In genomic region chr7:66118046-66118445, GRCm38 (mm10) we compare ENCODE assay signal across 20 mouse cellular contexts. TPM values are rescaled to one million over a fixed set of nuclear protein-coding genes. Genes with fewer than 3 reads are reported as not detected.
DNase-seq lines count a peak whose midpoint lies in the region; ATAC-seq and TF ChIP-seq lines count a peak whose summit lies in the region.
"Had no signal": no experiment of that assay in that cellular context is flagged by ENCODE, and none has a peak within 500 bp of the region (broad histone marks: within the 10 kb centered on the region; RNA-seq: fewer than 3 reads in every experiment).

No protein-coding gene starts in this region.

- TF ChIP-seq RAD21 in MEL (IDR thresholded peaks at IDR 0.05; ENCODE audit: low read depth, low read length): no peak

- no peak for TF ChIP-seq CTCF in MEL (IDR thresholded peaks at IDR 0.05 in 2 of 3, conservative IDR thresholded peaks at IDR 0.05 in 1 of 3; ENCODE audit: control insufficient read depth in 1 of 3, insufficient read depth in 1 of 3, low read depth in 2 of 3, low read length in 3 of 3, poor library complexity in 1 of 3, severe bottlenecking in 1 of 3)
- no peak for TF ChIP-seq CTCF in olfactory bulb, adult 2 months (IDR thresholded peaks at IDR 0.05; ENCODE audit: insufficient read depth, low read depth, low read length)

- no peak overlapping the region for H3K4me2 ChIP-seq in liver, embryonic 13.5 days
- H3K4me2 ChIP-seq: heart, embryonic 11.5 days; hindbrain, embryonic 15.5 days; kidney, embryonic 15.5 days; limb, embryonic 13.5 days; midbrain, embryonic 12.5 days; neural tube, embryonic 13.5 days had no signal

- H3K27me3 ChIP-seq in liver, embryonic 13.5 days: no peaks in the 10 kb centered on the region
- no peaks in the 10 kb centered on the region for H3K27me3 ChIP-seq in MEL (ENCODE audit: control insufficient read depth in 1 of 2, insufficient read depth in 2 of 2, low read length in 2 of 2)
- H3K27me3 ChIP-seq: hindbrain, embryonic 15.5 days; kidney, embryonic 15.5 days; limb, embryonic 13.5 days; midbrain, embryonic 12.5 days; neural tube, embryonic 13.5 days had no signal

- 51% methylated on average over 3 of the region's 3 CpGs for WGBS in liver, embryonic 13.5 days (ENCODE audit: insufficient replicate concordance)
- 65% methylated on average over 3 of the region's 3 CpGs for WGBS in olfactory bulb, adult 2 months

- no peak overlapping the region for H3K4me3 ChIP-seq in liver, embryonic 13.5 days (replicated peaks)
- no peak overlapping the region for H3K4me3 ChIP-seq in MEL (ENCODE audit: control insufficient read depth in 1 of 2, insufficient read depth in 1 of 2, low read depth in 2 of 2, low read length in 2 of 2)
- no peak overlapping the region for H3K4me3 ChIP-seq in olfactory bulb, adult 2 months (ENCODE audit: insufficient read depth, low read depth, low read length)
- H3K4me3 ChIP-seq: hindbrain, embryonic 15.5 days; kidney, embryonic 15.5 days; limb, embryonic 13.5 days; midbrain, embryonic 12.5 days; neural tube, embryonic 13.5 days had no signal

- peak in 1 of 2 experiments; percentile 21; a peak in 1 of 4 replicates for TF ChIP-seq EP300 in MEL (IDR thresholded peaks at IDR 0.05; ENCODE audit: low read depth in 1 of 2, low read length in 2 of 2)

- ATAC-seq in liver, embryonic 13.5 days (ENCODE audit: low read depth): no peak
- ATAC-seq in granulocyte monocyte progenitor cell, adult 5-6 weeks (replicated peaks; ENCODE audit: poor library complexity, severe bottlenecking): peak; percentile 19
- ATAC-seq: forebrain, embryonic 16.5 days; intestine, embryonic 16.5 days had no signal

- 0 out of 2 replicates have a peak overlapping the region, but pooled peaks have one; percentile 16 for H3K9ac ChIP-seq in liver, embryonic 13.5 days
- no peak overlapping the region for H3K9ac ChIP-seq in MEL (ENCODE audit: control insufficient read depth, low read depth, low read length, poor library complexity, severe bottlenecking)
- H3K9ac ChIP-seq: hindbrain, embryonic 15.5 days; kidney, embryonic 15.5 days; midbrain, embryonic 12.5 days; neural tube, embryonic 13.5 days had no signal

- H3K36me3 ChIP-seq in liver, embryonic 13.5 days: peaks cover 13% of the 10 kb centered on the region; the same call in 1 of the 2 replicates
- H3K36me3 ChIP-seq in MEL (ENCODE audit: control insufficient read depth in 1 of 2, insufficient read depth in 2 of 2, low read length in 2 of 2): peaks cover 0 to 53% of the 10 kb centered on the region in 2 experiments; a peak in 2 of 4 replicates
- H3K36me3 ChIP-seq: hindbrain, embryonic 15.5 days; midbrain, embryonic 12.5 days; neural tube, embryonic 13.5 days had no signal

- H3K9me3 ChIP-seq in liver, embryonic 13.5 days (replicated peaks): no peaks in the 10 kb centered on the region
- H3K9me3 ChIP-seq in MEL (replicated peaks; ENCODE audit: insufficient read depth, low read length): no peaks in the 10 kb centered on the region
- H3K9me3 ChIP-seq: hindbrain, embryonic 15.5 days; kidney, embryonic 15.5 days; limb, embryonic 13.5 days; midbrain, embryonic 12.5 days; neural tube, embryonic 13.5 days had no signal

- DNase-seq in liver, embryonic 13.5 days: no peak
- DNase-seq in liver (no peak), MEL (ENCODE audit: low read depth, low spot score) (peak; percentile 61)
- DNase-seq in embryo, embryonic 11 days: no peak
- DNase-seq in cerebellum, adult 18-20 months: no peak
- DNase-seq: adrenal gland, postnatal 36 days; heart, postnatal 4 days; kidney, postnatal 4 days; lung, adult 2 months; thymus, postnatal 4 days had no signal

- H3K4me1 ChIP-seq in liver, embryonic 13.5 days (replicated peaks): peaks cover 92% of the 10 kb centered on the region
- peaks cover 25 to 53% of the 10 kb centered on the region in 2 experiments for H3K4me1 ChIP-seq in MEL (ENCODE audit: control insufficient read depth in 1 of 2, insufficient read depth in 2 of 2, low read length in 2 of 2)
- H3K4me1 ChIP-seq in olfactory bulb, adult 2 months (ENCODE audit: control insufficient read depth, insufficient read depth, low read length): peaks cover 22% of the 10 kb centered on the region

- TF ChIP-seq POLR2A in MEL (IDR thresholded peaks at IDR 0.05; ENCODE audit: control insufficient read depth in 1 of 2, insufficient read depth in 1 of 2, low read depth in 1 of 2, low read length in 2 of 2, poor library complexity in 1 of 2): no peak
- TF ChIP-seq POLR2A in olfactory bulb, adult 2 months (IDR thresholded peaks at IDR 0.05; ENCODE audit: insufficient read depth, low read depth, low read length): no peak

- peak overlapping the region; percentile 45; the same call in 1 of the 2 replicates for H3K27ac ChIP-seq in liver, embryonic 13.5 days
- no peak overlapping the region for H3K27ac ChIP-seq in MEL (ENCODE audit: control insufficient read depth, low read depth, low read length)
- H3K27ac ChIP-seq in olfactory bulb, adult 2 months (ENCODE audit: insufficient read depth, low read depth, low read length): 0 out of 2 replicates have a peak overlapping the region, but pooled peaks have one; percentile 57
- H3K27ac ChIP-seq: hindbrain, embryonic 15.5 days; kidney, embryonic 15.5 days; midbrain, embryonic 12.5 days; neural tube, embryonic 13.5 days had no signal

- peaks cover 17% of the 10 kb centered on the region for H3K79me2 ChIP-seq in MEL (ENCODE audit: control insufficient read depth, insufficient read depth, low read length, poor library complexity)

TF ChIP-seq in MEL, 35 proteins besides CTCF, POLR2A, EP300 and RAD21:
- TF ChIP-seq MYB (IDR thresholded peaks at IDR 0.05; ENCODE audit: low read depth, low read length) (no peak), GATA1 (IDR thresholded peaks at IDR 0.05; ENCODE audit: low read depth, low read length) (no peak), JUND (IDR thresholded peaks at IDR 0.05; ENCODE audit: low read depth, low read length) (no peak), POLR2AphosphoS5 (IDR thresholded peaks at IDR 0.05; ENCODE audit: borderline replicate concordance, low read depth, low read length) (no peak), SIN3A (IDR thresholded peaks at IDR 0.05; ENCODE audit: low read length) (no peak), UBTF (IDR thresholded peaks at IDR 0.05; ENCODE audit: borderline replicate concordance, insufficient read depth, low read depth, low read length) (no peak), MEF2A (IDR thresholded peaks at IDR 0.05; ENCODE audit: extremely low read depth, insufficient replicate concordance, low read depth, low read length, poor library complexity, severe bottlenecking) (no peak)

RNA-seq across cellular contexts. Expression of gene Chsy1, which starts 8.7 kb away (rescaled TPM):
- 9.8 and 10.1 TPM in 2 replicates for polyA plus RNA-seq in liver, embryonic 13.5 days (2015; fragmentation: Nextera tagmentation; extraction: Ambion mirVana)
- total RNA-seq in MEL (2012; rRNA removed): 10.2 and 10.3 TPM in 2 replicates
- polyA plus RNA-seq in MEL (2012; ENCODE audit: insufficient read depth in 1 of 2, insufficient read length in 2 of 2, low read depth in 1 of 2, low replicate concordance in 2 of 2, missing spikeins in 1 of 2): 1 to 10 TPM in 1 of 2 experiments, not detected in 1; 8.5 TPM
- total RNA-seq in granulocyte monocyte progenitor cell, adult 5-6 weeks (2014; fragmentation: Nextera tagmentation): 41.8 and 47.6 TPM in 2 replicates
- total RNA-seq in granulocyte monocyte progenitor cell, adult 5-6 weeks (2017): 69.2 and 79.4 TPM in 2 replicates
- polyA plus RNA-seq in olfactory bulb, adult 2 months (2012; ENCODE audit: insufficient read depth, insufficient read length, low replicate concordance, missing spikeins): not detected in 2 replicates

RNA-seq across cellular contexts. Expression of gene Selenos, which starts 38.6 kb away (rescaled TPM):
- polyA plus RNA-seq in liver, embryonic 13.5 days (2015; fragmentation: Nextera tagmentation; extraction: Ambion mirVana): 64.6 and 68.2 TPM in 2 replicates
- 91.8 and 103 TPM in 2 replicates for total RNA-seq in MEL (2012; rRNA removed)
- polyA plus RNA-seq in MEL (2012; ENCODE audit: insufficient read depth in 1 of 2, insufficient read length in 2 of 2, low read depth in 1 of 2, low replicate concordance in 2 of 2, missing spikeins in 1 of 2): 10 to 100 TPM in 1 of 2 experiments, not detected in 1; 79.9 TPM
- total RNA-seq in granulocyte monocyte progenitor cell, adult 5-6 weeks (2014; fragmentation: Nextera tagmentation): 113 and 129 TPM in 2 replicates
- total RNA-seq in granulocyte monocyte progenitor cell, adult 5-6 weeks (2017): 155 and 185 TPM in 2 replicates
- polyA plus RNA-seq in olfactory bulb, adult 2 months (2012; ENCODE audit: insufficient read depth, insufficient read length, low replicate concordance, missing spikeins): not detected in 2 replicates

RNA-seq across cellular contexts. Expression of gene Snrpa1, which starts 59.2 kb away (rescaled TPM):
- polyA plus RNA-seq in liver, embryonic 13.5 days (2015; fragmentation: Nextera tagmentation; extraction: Ambion mirVana): 140 and 149 TPM in 2 replicates
- total RNA-seq in MEL (2012; rRNA removed): 188 and 227 TPM in 2 replicates
- 100 to 1,000 TPM; 260 to 318 TPM for polyA plus RNA-seq in MEL (2012; ENCODE audit: insufficient read depth in 1 of 2, insufficient read length in 2 of 2, low read depth in 1 of 2, low replicate concordance in 2 of 2, missing spikeins in 1 of 2)
- 137 and 142 TPM in 2 replicates for total RNA-seq in granulocyte monocyte progenitor cell, adult 5-6 weeks (2014; fragmentation: Nextera tagmentation)
- 132 and 144 TPM in 2 replicates for total RNA-seq in granulocyte monocyte progenitor cell, adult 5-6 weeks (2017)
- polyA plus RNA-seq in olfactory bulb, adult 2 months (2012; ENCODE audit: insufficient read depth, insufficient read length, low replicate concordance, missing spikeins): not detected in 2 replicates

Comparison
In these comparisons a context has a peak if more than half of its experiments do, and no peak if none do; other contexts are left out.
1. RNA of gene Snrpa1, which starts 59.2 kb away (polyA plus RNA-seq): 260 to 318 TPM in MEL and 140 to 149 TPM in liver, embryonic 13.5 days; not detected in olfactory bulb, adult 2 months; every median in the first group is over 100 times any median in the second.